Mouse (Mus musculus) R1 (cell line): ENCODE results near the gene Lmo7.

Experiments
- DNase-seq: peaks from one replicate; pipeline ENCODE4 v3.0.0-alpha.2; 2018; ENCODE audit warnings: low read depth, low spot score

Lmo7 gene

DNA sequence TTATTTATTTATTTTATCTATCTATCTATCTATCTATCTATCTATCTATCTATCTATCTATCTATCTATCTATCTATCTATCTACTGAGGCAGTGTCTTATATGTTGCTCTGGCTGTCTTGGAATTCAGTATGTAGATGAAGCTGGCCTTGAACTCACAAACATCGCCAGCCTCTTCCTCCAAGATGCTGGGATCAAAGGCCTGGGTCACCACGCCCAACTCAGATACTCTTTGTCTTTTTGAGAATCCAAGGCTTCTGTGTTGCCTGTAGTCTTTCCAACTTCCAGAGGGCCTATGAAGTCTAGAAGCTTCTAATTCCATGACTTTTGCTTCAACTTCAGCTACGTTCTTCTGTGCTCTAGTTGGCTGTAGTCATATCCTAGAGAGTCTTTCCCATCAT, 48.7 kb downstream of the Lmo7 start:
- DNase-seq: peak; percentile 64

DNA sequence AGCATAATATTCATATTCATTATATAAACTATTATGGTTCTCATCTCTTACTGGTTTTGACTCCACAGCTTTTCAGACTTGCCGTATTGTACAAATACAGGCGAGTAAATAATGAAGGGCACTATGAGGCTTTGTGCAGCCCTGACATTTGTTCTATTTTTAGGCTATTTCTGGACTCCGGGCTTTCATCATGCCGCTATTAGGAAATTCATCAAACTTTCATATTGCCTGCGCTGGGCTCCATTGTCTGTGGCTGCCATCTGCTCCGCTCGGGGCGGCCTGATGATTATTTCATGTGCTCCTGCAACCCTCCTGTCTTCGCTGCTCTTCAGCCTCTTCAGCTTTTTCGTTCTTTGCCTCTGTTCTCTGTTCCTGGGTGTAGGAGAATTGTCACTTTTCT, 50.3 kb downstream of the Lmo7 start:
- no peak for DNase-seq

DNA sequence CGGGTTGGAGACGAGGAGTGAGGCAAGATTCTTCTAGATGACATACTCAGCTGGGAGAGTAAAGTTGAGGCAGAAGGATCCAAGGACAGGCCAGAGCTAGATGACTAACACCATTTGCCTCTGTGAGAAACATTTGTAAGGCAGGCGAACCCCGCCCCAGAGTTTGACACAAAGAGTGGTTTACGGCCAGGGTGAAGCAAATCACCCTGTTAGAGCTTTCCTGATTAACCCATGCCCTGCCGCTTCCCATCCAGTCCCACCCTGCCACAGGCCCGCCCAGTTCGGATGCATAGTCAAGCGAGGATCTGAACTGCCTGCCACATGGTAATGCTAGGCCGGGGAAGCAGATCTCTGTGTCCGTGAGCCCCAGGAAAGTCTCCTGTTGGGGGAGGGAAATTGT, 51.5 kb downstream of the Lmo7 start:
- DNase-seq: peak; percentile 86

DNA sequence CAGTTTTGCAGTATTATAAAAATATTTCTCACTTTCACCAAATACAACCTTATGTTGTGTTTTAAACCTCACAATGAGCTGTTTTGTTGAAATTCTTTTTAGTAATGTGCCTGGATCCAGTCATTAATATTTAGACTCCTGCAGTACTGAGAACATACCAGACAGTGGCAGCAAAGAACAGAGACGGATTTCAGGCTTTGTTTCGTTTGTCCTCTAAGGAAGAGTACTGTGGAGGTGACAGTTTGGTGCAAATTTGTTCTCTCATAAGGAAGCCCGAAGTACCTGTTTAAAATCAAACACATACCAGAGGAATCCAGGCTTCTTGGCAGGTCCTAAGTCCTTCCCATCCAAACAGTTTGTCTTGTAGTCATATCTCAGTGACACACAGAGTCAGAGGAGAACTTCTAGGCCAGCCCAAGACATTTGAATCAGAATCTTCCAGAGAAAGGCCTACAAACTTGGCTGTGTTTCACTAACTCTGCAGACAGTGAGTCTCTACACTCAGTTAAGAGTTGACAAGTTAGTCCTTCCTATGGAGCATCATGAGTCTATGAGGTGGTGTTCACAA, 52.3 kb downstream of the Lmo7 start:
- DNase-seq: peak; percentile 63

GRCm38 (mm10) chr14:101784315-101784945, 54.7 kb downstream of the Lmo7 start:
- DNase-seq: no peak

DNA sequence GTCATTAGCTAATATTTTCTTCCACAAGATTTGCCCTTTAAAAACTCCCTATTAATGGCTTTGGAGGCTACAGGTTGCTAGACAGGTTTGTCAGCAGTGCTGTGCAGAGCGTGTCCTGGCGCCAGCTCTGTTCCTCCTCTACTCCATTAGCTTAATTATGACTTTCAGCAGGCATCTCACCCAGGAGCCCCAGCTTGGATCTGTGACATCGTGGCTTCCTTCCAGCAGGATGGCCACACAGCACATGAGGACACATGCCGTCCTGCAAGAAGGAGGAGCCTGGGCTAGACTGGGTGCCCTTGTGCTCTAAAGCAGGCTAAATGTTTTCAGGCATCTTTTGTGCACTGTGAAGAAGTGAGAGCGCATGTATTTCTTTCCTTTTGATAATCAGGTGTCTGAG, 58.1 kb downstream of the Lmo7 start:
- no peak for DNase-seq

- no peak for DNase-seq
Observed at GRCm38 (mm10) chr14:101788475-101788874, 58.7 kb downstream of the Lmo7 start.

DNA sequence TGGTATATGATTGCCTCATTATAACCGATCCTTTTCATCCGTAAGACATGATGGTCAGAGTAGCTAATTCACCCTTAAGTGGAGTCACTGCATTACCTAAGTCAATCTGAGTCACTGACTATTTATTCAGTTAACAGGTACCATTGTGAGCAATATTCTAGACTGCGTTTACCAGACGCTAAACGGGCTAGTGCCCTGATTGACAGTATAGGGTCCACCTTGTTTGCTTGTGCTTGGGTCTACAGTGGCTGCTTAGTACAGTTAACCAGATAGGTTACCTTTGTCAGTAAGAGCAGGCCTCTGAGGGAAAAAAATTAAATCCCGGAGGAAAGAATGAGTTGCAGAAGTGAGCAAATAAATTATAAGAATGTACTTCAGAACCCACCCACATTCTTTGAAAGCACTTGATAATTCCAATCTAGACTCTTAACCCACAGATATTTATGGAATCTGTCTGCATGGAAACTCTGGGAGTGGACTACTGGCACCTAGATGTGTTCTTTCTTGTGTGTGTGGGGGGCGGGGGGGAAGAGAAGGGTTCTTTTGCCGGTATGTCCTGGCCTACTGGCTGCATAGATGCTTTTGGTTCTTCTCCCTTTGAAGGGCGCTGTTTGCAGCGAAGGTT, 64.9 kb downstream of the Lmo7 start:
- DNase-seq: no peak

DNA sequence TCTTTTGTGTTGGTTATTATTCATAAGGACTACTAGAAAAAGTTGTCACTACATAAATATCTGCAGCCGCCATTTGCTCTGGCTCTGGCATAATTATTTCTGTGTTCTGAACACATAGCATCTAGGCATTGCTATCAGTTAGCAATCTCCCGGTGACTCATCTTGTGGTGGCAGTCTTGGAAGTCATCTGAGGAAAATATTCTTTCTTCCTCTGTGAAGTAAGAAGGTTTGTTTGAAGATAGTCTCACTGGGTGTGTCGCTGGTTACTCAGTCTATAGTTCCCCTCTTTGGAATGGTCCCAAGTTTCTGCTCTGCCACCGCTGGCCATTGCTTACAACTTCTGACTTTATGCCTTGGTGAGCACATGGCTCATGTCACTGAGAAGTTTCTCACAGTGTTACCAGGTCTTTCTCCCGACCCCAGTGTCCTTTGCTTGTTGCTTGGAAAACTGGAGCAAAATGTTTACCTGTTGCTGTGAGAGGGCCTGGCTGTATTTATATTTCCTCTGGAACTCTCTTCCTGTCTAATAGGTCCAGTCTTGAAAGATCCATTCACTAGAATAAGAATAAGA, 68.3 kb downstream of the Lmo7 start:
- DNase-seq: no peak

GRCm38 (mm10) chr14:101798766-101799165, 69.0 kb downstream of the Lmo7 start:
- DNase-seq: peak; percentile 64

DNA sequence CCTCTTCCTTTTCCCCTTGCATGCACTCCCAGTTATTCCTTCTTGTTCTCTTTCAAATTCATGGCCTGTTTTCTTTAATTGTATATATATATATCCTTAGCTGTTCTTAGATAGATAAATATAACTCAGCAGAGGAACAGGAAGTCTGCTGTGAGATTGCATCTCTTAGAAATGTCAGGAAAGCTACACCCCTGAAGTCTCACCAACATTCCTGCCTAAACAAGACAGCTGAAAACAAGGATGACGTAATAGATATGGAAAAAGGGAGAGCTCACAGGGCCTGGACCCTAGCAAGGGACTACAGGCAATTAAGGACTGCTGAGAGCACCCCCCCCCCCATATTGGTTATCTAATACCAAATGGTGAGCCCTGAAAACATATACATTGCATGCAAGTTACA, 71.9 kb downstream of the Lmo7 start:
- no peak for DNase-seq

DNA sequence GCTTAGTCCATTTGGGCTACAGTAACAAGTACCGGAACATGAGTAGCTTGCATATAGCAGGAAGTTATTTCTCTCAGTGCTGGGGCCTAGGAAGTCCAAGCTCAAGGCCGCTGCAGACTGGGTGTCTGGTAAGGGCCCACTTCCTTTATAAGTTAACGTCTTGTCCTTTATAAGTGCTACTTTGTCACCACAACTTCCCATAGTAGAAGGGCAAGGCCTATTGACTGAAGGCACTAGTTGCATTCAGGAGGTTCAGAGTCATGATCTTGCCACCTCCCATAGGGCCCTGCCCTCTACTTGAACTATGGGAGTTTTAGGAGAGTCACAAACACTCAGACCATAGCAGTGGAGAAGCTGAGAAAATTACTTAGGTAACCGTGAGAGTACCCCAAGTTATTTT, 74.4 kb downstream of the Lmo7 start:
- no peak for DNase-seq

- DNase-seq: no peak
Observed at GRCm38 (mm10) chr14:101804562-101805327, 75.0 kb downstream of the Lmo7 start.

DNA sequence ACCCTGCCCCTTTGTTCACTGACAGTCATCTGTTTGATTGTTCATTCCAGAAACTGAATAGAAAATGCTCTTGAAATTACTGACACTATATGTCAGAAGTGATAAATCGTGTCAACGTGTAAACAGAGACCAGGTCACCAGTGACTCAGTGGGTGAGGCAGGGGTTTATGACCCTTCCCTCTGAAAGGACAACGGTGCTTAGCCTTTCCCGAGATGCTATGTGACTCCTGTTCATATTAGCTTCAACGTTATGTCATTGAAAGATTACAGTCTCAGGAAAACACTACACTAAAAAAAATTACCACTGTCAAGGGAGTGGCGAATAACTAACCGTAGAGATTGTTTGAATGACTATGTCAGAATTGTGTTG, 75.6 kb downstream of the Lmo7 start:
- DNase-seq: no peak

DNA sequence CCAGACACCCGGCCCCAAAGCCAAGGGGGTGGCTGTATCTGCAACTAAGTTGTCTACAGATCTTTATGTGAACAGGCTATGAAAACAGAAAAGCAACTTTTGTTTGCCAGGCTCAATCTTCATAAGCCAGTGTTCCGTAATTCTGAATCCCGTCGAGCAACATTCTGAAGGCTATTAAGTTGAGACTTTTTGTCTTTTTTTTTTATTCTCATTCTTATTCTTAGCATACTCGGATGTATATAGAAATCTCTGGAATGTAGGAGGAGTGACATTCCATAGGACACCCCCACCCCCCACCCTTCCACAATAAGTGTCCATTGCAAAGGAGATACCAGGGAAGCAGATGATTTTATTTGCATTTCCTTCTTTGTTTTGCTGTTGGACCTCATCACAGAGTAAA, 76.3 kb downstream of the Lmo7 start:
- DNase-seq: peak; percentile 22

- DNase-seq: no peak
Observed at GRCm38 (mm10) chr14:101806607-101807006, 76.8 kb downstream of the Lmo7 start.

DNA sequence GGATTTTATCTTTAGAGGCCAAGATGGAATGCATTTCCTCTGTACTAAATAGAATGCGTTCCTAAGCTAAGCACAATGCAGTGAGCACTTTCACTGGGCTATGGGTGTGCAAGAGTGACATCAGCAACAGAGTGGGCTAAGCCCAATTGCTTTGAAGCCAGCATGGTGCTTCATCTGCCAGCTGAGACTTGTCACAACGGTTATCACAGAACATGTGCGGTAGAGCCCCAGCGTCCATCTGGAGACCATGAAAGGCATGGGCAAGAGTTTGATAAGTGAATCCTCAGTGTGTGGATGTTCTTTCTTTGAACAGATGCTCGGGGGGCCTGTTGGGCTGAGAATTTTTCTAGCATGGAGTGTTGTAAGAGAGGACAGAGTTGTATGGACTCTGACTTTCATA, 86.7 kb downstream of the Lmo7 start:
- no peak for DNase-seq

DNA sequence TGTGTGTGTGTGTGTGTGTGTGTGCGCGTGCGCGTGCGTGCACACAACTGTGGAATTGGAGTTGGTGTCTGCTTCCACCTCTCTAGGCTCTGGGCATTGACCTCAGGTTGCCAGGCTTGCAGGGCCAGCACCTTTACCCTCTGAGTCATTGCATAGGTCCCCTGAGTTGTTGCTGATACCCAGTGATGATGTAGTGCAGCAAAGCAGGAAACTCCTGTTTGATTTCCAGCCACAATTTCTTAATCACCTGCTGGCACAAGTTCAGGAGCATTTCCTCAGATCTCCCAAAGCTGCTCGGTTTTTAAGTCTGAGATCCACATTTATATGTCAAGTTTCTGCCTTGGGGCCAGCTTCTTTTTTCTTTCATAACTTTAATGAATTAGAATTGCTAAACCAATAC, 92.6 kb downstream of the Lmo7 start:
- DNase-seq: no peak

- no peak for DNase-seq
Observed at GRCm38 (mm10) chr14:101822871-101823270, 93.1 kb downstream of the Lmo7 start.

DNA sequence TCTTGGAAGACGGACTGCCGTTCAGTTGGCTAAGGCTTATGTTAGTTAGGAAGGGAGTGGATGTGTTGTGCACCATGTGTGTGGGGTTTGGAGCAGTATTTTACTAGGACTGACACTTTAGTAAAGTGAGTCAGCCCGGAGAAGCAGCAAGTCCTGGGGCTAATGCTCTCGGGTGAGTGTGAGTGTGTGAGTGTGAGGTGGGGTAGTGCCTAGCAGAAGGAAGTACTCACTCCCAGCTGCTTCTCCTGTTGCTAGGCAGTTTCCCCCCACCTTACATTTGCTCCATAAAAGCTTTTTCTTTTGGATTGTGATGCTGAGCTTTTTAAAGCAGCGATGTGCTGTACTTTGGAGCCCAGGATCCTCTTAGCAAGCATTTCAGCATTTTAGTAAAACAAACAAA, 99.9 kb downstream of the Lmo7 start:
- no peak for DNase-seq

DNA sequence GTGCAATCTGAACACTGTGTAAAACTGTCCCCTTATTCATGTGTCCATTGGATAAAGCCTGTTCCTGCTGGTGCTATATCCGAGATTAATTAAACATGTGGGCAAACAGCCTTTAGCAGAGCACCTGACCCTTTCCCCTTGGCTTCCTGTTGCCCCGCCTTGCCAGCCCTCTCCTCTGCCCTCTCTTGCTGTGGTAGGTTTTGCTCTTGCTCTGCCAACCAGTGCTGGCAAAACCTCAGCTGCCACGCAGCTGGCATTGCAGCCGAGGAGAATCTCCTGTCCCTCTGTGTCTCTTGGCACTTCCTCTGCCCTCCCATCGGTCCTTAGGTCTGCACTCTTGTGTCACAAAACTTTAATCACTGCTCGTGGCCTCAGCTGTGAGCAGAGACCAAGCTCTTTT, 100.4 kb downstream of the Lmo7 start:
- DNase-seq: no peak

DNA sequence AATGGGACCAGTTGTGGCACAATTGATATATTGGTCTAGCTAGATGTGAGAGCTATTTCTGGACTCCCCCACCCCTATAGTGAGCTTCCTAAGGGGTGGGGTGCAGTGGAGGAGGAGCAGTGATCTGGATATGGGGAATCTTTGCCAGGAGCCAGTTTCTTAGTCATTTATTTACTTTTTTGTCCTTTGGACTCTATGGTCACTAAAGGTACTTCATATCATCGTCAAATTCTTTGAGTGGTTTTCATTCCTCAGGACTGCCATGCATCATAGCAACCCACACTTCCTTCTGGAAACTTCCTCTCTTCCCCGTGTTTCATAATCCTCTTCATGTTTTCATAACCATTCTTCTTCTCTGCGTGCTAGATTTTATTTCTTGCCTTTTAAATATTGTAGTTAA, 104.4 kb downstream of the Lmo7 start:
- DNase-seq: no peak
